Mouse (Mus musculus) lung, postnatal 36 days (tissue): ENCODE measurements around the gene Tubgcp2.

Experiments used
- DNase-seq: peaks from one replicate; pipeline ENCODE4 v3.0.0; 2022; ENCODE audit warnings: mixed read lengths

The Tubgcp2 gene

GRCm38 (mm10) chr7:140036281-140037170 is at the start of gene Tubgcp2, which contains the start of gene Zfp511:
Gene Tubgcp2 (minus strand): TSS chr7:140036669.
Gene Zfp511 (plus strand): TSS chr7:140036391.
- DNase-seq = peak; percentile 98

GRCm38 (mm10) chr7:140082242-140082678 is 45.8 kb upstream of the Tubgcp2 start, which contains the start of gene Caly:
Gene Caly (minus strand): TSS chr7:140082548.
- DNase-seq = no peak

DNA sequence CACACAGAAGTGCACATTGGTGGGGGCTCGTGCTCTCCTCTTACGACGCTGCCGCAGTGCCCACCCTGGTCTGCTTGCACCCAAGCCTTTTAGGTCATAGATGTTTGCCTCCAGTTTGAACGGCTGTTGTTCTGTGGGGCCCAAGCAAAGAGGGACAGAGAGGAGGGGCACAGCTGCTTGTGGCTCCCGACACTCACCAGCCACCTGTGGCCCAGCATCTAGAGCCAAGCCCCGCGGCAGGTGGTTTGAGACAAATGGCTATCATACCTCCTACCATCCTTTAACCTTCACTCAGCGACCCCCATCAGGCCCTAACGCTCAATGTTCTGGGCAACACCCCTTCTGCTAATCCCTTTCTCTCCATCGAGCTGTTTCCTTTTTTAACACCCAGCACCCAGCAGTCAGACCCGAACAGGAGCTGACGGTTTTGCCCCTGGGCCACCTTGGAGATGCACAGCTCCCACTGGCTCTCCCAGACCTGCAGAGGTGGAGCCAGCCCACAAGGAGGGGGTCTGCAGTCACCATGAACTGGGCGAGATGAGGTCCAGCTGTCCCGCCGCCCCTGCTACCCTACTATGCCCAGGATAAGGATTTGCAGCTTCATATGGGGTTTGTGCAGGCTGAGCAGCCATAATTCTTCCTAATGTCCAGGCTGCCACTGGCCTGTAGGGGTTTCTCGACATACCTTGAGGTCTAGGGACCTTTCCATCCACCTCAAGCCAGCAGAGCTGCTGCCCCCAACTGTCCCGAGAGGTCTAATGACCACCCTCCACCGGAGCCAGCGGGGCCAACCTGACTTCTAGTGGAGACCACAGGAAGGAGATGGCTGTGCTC is 45.2 kb upstream of the Tubgcp2 start:
- no peak for DNase-seq

DNA sequence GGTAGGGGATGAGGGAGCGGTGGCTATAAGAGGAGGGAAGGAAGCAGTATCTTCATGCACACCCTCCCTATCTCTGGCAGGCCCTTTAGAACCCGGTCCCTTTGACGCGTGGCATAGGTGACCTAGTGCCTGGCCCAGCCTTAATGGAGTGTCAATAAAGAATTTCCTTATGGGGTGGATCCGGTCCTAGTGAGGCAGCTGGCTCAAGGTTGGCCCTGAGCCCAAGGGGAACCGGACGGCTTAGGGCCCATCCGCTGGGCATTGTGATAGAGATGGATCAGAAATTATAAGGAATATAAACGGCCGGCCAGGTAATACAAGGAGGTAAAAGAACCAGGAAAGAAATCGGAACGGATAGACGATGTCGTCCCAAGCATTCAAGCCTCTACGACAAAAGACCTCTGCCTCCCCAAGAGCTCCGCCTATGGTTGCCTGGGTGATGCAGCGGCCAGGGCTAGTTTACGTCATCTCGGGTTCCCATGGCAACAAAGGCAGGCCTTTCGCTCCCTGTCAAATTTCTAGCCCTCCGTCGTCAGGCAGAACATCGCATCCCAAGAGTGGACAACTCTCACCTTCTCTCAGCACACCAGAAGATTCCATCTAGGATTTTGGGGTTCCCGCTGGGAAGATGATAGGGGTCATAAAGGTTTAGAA is 44.2 kb upstream of the Tubgcp2 start:
- peak; percentile 63 for DNase-seq

DNA sequence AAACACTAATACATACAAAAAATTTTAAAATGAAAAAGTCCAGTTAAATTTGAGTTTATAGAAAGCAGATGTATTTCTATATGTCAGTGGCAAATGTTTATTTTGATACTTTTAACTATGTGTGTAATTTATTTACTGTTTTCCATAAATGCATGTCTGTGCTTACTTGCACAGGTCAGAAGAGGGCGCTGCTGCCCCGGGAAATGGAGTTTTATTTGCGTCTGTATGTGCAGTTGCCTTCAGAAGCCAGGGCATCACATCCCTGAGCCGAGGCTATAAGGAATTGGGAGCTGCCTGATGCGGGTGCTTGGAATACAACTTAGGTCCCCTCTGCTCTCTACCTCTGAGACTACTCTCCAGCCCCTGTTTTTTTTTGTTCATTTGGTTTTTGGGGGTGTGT is 42.2 kb upstream of the Tubgcp2 start:
- DNase-seq = peak; percentile 76

DNA sequence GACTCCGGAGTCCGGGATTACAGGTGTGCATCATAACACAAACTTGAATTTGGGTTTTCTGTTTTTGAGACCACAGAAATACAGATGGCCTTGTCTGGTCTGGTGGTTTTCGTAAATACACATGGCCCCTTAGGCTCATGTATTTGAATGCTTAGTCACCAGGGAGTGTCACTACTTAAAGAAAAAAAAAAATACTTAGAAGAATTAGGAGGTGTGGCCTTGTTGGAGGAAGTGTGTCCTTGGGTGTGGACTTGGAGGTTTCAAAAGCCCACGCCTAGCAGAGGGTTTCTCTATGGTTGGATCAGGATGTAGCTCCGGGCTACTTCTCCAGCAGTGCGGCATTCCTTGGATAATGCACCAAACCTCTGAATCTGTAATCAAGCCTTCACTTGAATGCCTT is 41.2 kb upstream of the Tubgcp2 start:
- no peak for DNase-seq

DNA sequence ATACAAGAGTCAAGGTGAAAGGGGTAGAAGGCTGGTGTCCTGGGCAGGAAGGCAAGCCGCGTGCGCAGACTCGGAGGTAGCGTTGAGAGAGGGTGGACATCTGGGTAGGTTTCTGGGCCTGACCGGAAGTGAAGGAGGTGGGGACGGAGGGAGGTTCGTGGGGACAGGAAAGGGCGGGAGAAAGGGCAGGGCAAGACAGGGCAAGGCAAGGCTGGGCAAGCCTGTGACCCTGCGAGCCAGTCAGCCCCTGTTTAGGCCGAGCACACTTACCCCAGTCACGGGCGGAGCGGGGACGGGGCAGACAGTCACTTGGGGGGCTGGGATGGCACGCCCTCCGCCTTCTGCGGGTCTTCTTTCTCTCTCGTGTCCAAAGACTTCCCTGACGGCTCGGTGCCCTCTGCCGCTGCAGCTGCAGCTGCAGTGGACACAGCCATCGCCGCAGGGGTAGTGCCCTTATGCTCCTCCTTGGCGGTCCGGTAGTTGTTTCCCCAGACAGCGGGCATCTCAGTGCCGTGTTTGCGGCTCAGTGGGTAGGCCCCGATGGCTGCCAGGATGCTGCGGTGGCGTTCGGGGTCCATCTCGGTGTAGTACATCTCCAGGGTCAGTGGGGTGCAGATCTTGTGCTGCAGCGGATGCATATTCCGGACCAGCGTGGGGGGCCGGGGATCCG is 33.7 kb upstream of the Tubgcp2 start:
- no peak for DNase-seq

DNA sequence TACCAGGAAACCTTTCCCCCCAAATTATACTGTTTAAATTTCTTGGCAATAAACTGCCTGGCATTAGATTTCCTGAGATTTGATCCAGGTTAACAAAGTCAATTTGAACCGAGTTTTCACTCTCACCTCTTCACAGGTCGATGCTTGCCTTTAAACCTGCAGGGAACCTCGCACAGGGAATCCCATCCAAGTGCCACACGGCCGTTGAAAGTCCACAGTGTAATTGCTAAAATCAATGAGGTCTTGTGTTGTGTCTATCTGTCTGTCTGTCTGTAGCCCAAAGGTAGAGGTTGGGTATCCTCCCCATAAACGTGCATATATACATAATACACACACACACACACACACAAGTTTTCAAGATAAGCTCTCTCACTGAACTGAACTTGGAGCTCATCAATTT is 30.9 kb upstream of the Tubgcp2 start:
- DNase-seq = no peak

GRCm38 (mm10) chr7:140063092-140063491 is 26.6 kb upstream of the Tubgcp2 start:
- peak; percentile 77 for DNase-seq

- DNase-seq = peak; percentile 27
These were observed 25.8 kb upstream of the Tubgcp2 start for GRCm38 (mm10) chr7:140062307-140062706.

DNA sequence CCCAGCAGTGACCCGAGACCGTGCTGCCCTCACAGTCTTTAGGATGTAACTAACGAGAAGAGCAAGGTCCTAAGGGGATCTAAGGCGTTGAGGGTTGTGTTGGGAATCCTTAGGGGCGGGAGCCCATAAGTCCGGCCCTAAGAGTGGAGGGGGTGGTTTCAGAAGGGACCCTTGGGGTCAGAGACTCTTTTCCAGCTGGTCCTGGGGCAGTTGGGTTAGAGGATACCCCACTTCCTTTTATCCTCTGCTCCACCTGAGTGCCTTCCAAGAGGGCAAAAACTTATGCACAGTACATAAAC is 25.3 kb upstream of the Tubgcp2 start:
- DNase-seq = no peak

DNA sequence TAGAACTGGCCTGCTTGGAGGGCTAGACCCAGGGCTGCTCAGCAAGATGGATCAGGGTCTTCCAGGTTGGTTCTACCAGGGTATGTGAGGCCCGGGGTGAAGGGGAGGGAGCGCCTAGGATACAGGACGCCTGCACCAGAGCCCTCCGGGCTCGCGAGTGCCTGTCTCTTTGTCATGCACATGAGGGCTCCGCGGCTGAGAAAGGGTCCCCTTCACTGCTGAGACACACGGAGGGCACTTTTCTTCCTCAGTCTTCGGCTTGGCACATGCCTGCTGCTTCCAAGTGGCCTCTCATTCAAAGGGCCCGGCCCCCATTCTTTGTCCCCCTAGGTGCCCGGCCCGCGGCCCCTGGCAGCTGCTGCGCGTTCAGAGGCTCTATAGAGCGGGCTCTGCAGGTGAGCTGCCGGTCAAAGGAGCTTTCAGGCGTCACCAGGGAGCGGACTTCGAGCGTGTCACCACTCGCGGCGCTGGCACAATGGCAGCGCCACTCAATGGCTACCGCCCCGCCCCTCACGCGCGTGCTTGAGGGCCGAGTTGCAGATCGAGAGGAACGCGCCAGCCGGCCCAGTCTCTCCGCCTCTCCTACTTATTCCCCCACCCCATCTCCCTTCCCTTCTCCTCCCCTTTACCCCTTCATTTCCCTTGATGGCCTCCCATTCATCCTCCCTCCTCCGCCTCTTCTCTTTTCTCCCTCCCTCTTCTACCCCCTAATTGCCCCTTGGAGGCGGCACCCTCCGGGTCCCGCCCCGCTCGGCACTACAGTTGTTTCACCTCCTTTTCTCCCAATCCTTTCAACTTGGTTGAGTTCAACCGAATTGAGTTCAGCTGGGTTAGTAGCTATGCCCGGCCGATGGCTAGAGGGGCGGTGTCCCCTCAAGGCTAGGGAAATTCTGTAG is 24.7 kb upstream of the Tubgcp2 start:
- DNase-seq = peak; percentile 48

GRCm38 (mm10) chr7:140059601-140060000 is 23.1 kb upstream of the Tubgcp2 start:
- DNase-seq = no peak

GRCm38 (mm10) chr7:140058528-140058927 is 22.1 kb upstream of the Tubgcp2 start:
- DNase-seq = no peak

DNA sequence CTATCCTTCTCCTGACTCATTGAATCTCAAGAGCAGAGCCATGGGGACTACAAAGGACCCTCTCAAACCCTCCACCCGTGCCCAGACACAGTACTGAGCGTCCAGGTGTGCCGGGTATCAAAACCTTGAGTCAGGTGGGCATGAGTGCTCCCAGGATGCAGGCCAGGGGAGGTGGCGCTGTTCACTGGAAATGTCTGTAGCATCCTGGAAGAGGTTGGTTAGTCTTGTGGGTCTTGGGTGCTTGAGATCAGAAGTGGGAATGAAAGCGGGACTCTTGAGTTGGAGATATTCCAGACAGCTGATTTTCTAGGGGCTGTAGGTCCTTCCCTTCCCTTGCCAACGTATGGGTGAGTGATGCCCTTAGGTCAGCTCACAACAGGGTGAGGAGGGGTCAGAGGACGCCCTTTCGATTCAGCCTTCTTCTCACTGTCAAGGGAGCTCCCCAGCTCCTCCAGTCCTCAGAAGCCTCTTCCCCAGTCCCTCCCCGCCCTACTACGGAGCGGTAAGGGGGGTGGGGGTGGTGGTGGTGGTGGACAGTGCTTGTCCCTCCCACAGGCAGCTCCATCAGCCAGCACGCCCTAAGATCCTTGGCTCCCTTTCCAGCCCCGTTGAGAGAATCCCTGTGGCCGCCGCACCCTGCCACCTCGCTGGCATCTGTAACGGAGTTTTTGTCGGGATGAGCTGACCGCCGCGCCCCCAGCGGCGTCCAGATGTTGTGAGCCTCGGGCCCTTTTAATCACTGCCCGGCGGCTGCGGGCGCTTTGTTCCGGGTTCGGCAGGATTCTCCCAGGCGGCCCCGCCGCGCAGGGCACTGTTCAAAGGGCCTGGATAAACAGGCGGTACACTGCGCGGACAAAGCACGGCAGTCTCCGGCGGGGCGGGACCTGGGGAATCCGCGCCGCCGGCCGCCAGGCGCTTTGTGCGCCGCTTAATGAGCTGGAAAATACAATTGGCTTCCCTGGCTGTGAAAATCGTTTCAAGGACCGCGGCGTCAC is 21.2 kb upstream of the Tubgcp2 start:
- peak; percentile 8 for DNase-seq

DNA sequence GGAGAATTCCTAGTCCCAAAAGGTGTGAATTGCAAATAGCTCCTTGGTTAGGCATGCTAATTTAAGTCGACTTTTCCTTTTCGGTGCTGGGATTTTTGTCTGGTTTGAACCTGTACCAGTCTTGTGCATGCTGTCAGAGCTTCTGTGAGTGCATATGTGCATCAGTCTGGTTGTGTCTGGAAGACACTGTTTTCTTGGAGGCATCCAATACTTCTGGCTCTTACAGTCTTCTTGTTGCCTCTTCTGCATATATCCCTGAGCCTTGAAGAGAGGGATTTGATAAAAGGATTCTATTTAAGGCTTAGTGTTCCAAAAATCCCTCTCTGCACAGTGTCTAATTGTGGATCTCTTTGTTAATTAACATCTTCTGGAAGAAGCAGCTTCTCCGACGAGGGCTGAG is 17.7 kb upstream of the Tubgcp2 start:
- no peak for DNase-seq

DNA sequence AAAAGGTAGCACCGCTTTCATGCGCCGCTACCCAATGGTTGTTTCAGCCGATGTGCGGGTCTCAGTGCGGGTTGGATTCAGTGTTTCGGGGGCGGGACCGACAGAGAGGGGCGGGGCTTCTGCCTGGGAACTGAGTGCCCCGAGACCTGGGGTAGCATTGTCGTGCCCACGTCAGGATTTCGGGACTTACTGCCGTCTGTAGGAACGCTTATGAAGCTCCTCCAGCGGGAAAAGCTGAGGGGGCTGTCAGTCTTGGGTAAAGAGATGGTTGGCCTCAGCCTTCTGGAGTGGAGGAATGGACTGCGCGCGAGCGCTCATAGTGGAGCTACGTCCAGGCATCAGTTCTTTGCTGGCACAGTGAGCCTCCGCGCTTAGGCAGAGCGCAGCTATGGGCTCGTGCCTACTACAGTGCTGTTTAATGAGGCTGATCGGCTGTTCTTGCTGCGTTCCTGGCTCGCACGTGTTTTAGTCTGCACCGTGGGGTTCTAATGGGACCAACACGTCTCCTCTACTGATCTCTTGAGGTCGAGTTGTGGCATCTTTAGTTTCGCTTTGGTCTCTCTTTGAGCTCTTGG is 12.7 kb upstream of the Tubgcp2 start:
- DNase-seq = peak; percentile 18

GRCm38 (mm10) chr7:140048361-140049114 is 12.1 kb upstream of the Tubgcp2 start, which contains the start of gene Msx3:
Gene Msx3 (minus strand): TSS chr7:140049089.
- no peak for DNase-seq

- no peak for DNase-seq
These were observed 11.4 kb upstream of the Tubgcp2 start for GRCm38 (mm10) chr7:140047811-140048311.
